Mouse (Mus musculus) lung, postnatal 0 days (tissue): Measurements from ENCODE around the gene Grk6. TPM values are rescaled to one million over a fixed set of nuclear protein-coding genes. Genes with fewer than 3 reads are reported as not detected.
A peak's percentile ranks its signal among the peaks of the same experiment; 100 is the strongest.

Experiments used
- ATAC-seq: fragments of 200-750 bp; cut with Nextera tagmentation; 2 replicates; pipeline ENCODE4 v1.8.0; 2017; ENCODE audit warnings: moderate library complexity
- DNase-seq: peaks from one replicate; pipeline ENCODE4 v3.0.0-alpha.2; 2016; ENCODE audit warnings: low spot score
- H3K27ac ChIP-seq: fragments of 300-500 bp; sonication (generic); 2 replicates; pipeline ENCODE4 v1.5.1; 2014; ENCODE audit warnings: antibody characterized with exemption, mild to moderate bottlenecking, low read length, mixed read lengths
- H3K27me3 ChIP-seq: fragments of 300-500 bp; sonication (generic); replicated peaks from 2 replicates; pipeline ENCODE4 v1.6.1; 2014; ENCODE audit warnings: low read length, mixed read lengths; ENCODE audit not compliant: insufficient read depth
- H3K36me3 ChIP-seq: fragments of 300-500 bp; sonication (generic); 2 replicates; pipeline ENCODE4 v1.6.1; 2014; ENCODE audit warnings: low read length, mixed read lengths; ENCODE audit not compliant: insufficient read depth
- H3K4me1 ChIP-seq: fragments of 300-500 bp; sonication (generic); 2 replicates; pipeline ENCODE4 v1.6.1; 2014; ENCODE audit warnings: antibody characterized with exemption, low read depth, low read length, mixed read lengths; ENCODE audit not compliant: insufficient read depth
- H3K4me2 ChIP-seq: fragments of 300-500 bp; sonication (generic); replicated peaks from 2 replicates; pipeline ENCODE4 v1.6.1; 2014; ENCODE audit warnings: low read depth, mild to moderate bottlenecking, low read length, moderate library complexity, mixed read lengths
- H3K4me3 ChIP-seq: fragments of 300-500 bp; sonication (generic); 2 replicates; pipeline ENCODE4 v1.5.1; 2014; ENCODE audit warnings: low read depth, low read length
- H3K9ac ChIP-seq: fragments of 300-500 bp; sonication (generic); replicated peaks from 2 replicates; pipeline ENCODE4 v1.6.1; 2014; ENCODE audit warnings: low read depth, mild to moderate bottlenecking
- H3K9me3 ChIP-seq: fragments of 300-500 bp; sonication (generic); 2 replicates; pipeline ENCODE4 v1.6.1; 2016; ENCODE audit warnings: low read length, mixed read lengths
- CTCF ChIP-seq: IDR thresholded peaks from 2 replicates; pipeline ENCODE4 v1.5.1; 2016; ENCODE audit warnings: antibody characterized with exemption, mild to moderate bottlenecking
- EP300 ChIP-seq: IDR thresholded peaks from 2 replicates; pipeline ENCODE4 v1.6.1; 2016; ENCODE audit warnings: antibody characterized with exemption, mild to moderate bottlenecking, control low read depth
- WGBS: fragments of 180-500 bp; shearing (Covaris S2); extraction: QIAGEN DNeasy Blood & Tissue Kit; methylation state at CpG from one replicate; pipeline ENCODE4 v1.1.7; 2014; 5-methylcytosine and 5-hydroxymethylcytosine counted together
- microRNA-seq: library from miRNA; unstranded; fragments of <30 nt; microRNA quantifications from one replicate; pipeline ENCODE4, GENCODE M21; 2016
- polyA plus RNA-seq: library from polyadenylated mRNA; unstranded; fragments of >200 nt; fragmentation: Nextera tagmentation; extraction: Ambion mirVana; gene quantifications from 2 replicates; pipeline ENCODE4 v1.2.1, GENCODE M21; 2015

Gene Grk6
- polyA plus RNA-seq, 1 experiment from 2014 or later, result 20.4 TPM

DNA sequence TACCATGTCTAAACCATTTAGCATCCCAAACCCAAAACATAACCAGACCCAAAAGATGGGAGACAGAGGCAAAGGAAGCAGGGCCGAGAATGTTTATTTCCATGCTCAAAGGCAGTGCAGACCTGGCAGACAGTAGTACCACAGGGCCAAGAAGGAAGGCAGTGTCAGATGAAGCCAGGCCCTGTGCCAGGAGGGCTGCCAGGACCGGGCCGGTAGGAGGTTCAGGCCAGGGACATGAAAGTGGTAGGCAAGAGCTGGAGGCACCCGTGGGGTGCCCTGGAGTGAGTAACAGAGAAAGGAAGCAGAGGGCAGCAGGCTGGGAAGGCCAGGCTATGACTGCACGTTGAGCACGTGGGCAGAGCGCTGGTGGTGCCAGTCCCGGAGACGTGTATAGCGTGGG, 61.8 kb downstream of the Grk6 start:
- no peak overlapping the region for H3K4me2 ChIP-seq
- no peaks in the 10 kb centered on the region; the same call in 1 of the 2 replicates for H3K27me3 ChIP-seq
- peaks cover 13% of the 10 kb centered on the region for H3K4me1 ChIP-seq
- H3K9me3 ChIP-seq, result no peaks in the 10 kb centered on the region
- no peak overlapping the region for H3K27ac ChIP-seq
- TF ChIP-seq EP300, result no peak
- no peak for TF ChIP-seq CTCF
- H3K9ac ChIP-seq, result no peak overlapping the region
- DNase-seq (no peak), ATAC-seq (no peak)
- 88% methylated on average over 10 of the region's 10 CpGs for WGBS
- no peak overlapping the region for H3K4me3 ChIP-seq
- H3K36me3 ChIP-seq, result peaks cover 24% of the 10 kb centered on the region

DNA sequence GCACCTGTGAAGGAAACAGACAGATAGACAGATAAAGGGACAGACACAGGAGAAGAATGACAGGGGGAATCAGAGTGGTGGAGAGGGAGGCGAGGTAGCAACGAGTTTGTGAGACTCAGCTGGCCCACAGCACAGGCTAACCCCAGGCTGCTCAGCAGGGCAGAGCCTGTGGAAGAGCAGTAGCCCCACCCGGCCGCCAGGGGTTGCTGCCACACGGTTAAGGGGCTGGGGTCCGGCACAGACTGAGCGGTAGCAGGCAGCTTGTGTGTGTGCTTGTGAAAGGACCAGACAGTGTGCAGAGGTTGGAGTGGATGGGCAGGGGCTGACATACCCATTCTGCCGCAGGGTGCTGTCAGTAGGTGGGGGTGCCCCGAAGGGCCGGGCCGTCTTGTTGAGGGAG, 63.0 kb downstream of the Grk6 start:
- ATAC-seq, result no peak
- 67% methylated on average over 10 of the region's 11 CpGs for WGBS
- DNase-seq, result no peak
- Histone ChIP-seq H3K4me2 (no peak overlapping the region), H3K9ac (no peak overlapping the region), H3K4me1 (peaks cover 21% of the 10 kb centered on the region), H3K27me3 (no peaks in the 10 kb centered on the region; the same call in 1 of the 2 replicates), H3K36me3 (peaks cover 24% of the 10 kb centered on the region; the same call in 1 of the 2 replicates), H3K9me3 (no peaks in the 10 kb centered on the region), H3K27ac (no peak overlapping the region), H3K4me3 (no peak overlapping the region)
- TF ChIP-seq EP300 (no peak), CTCF (peak; percentile 32; the same call in 1 of the 2 replicates)

DNA sequence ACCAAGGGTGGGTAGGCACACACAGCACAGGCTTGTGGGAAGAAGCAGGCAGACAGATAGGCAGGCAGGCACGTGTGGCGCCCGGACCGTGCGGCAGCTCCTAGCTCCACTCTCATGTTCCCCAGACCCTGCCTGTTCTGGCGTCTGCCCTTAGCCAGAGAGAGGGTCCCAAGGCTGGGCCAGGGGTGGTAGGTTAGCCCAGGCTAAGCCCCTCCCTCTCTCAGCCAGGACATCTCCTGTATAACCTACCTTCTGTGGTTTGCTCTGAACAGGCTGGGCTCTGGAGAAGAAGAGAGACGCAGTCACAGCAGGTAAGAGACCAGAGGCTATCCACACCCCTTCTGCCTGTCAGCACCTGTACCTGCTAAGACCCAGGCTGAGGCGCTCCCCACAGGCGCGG, 63.7 kb downstream of the Grk6 start:
- Histone ChIP-seq H3K9me3 (no peaks in the 10 kb centered on the region), H3K9ac (no peak overlapping the region), H3K36me3 (peaks cover 24% of the 10 kb centered on the region; the same call in 1 of the 2 replicates), H3K4me3 (no peak overlapping the region), H3K4me2 (no peak overlapping the region), H3K27ac (no peak overlapping the region), H3K4me1 (peaks cover 21% of the 10 kb centered on the region), H3K27me3 (no peaks in the 10 kb centered on the region; the same call in 1 of the 2 replicates)
- DNase-seq (no peak), ATAC-seq (no peak)
- TF ChIP-seq EP300, result no peak
- TF ChIP-seq CTCF, result no peak
- 94% methylated on average over 10 of the region's 10 CpGs for WGBS

- Histone ChIP-seq H3K27me3 (no peaks in the 10 kb centered on the region), H3K36me3 (peaks cover 13% of the 10 kb centered on the region; the same call in 1 of the 2 replicates), H3K27ac (peak overlapping the region; percentile 90), H3K4me1 (peaks cover 21% of the 10 kb centered on the region), H3K4me2 (0 out of 2 replicates have a peak overlapping the region, but pooled peaks have one; percentile 6), H3K9ac (no peak overlapping the region), H3K4me3 (no peak overlapping the region), H3K9me3 (no peaks in the 10 kb centered on the region)
- WGBS, result 29% methylated on average over 3 of the region's 3 CpGs
- no peak for DNase-seq
- peak; percentile 31 for ATAC-seq
- TF ChIP-seq CTCF (no peak), EP300 (0 out of 2 replicates have a peak, but pooled peaks have one; percentile 56)
Measured at GRCm38 (mm10) chr13:55510332-55510667, 65.4 kb downstream of the Grk6 start.

Small RNAs within 50 kb of the gene (microRNA-seq; reads per million reads assigned to microRNA genes)
- gene Mir6943 (not detected), gene Mir6944 (1.2 reads per million), gene Mir6945 (not detected)

Other genes starting within 250 kb of the Grk6 start
- gene Nsd1, start 235.3 kb upstream of the Grk6 start, polyA plus RNA-seq, result 52.4 and 55.7 TPM in 2 replicates
- gene Prelid1, start 124.6 kb upstream of the Grk6 start, polyA plus RNA-seq, result 283 and 307 TPM in 2 replicates
- 60.4 and 69.9 TPM in 2 replicates for gene Rab24, start 123.1 kb upstream of the Grk6 start, polyA plus RNA-seq
- gene Mxd3, start 115.2 kb upstream of the Grk6 start, polyA plus RNA-seq, result 3.1 and 5.0 TPM in 2 replicates
- 63.6 and 66.5 TPM in 2 replicates for gene Lman2, start 82.3 kb upstream of the Grk6 start, polyA plus RNA-seq
- 2.7 and 2.8 TPM in 2 replicates for gene Rgs14, start 75.3 kb upstream of the Grk6 start, polyA plus RNA-seq
- not detected in 2 replicates for gene Slc34a1, start 46.9 kb upstream of the Grk6 start, polyA plus RNA-seq
- gene Pfn3, start 29.8 kb upstream of the Grk6 start, polyA plus RNA-seq, result not detected in 2 replicates
- gene F12, start 18.3 kb upstream of the Grk6 start, polyA plus RNA-seq, result not detected in 2 replicates
- 0.17 and 0.45 TPM in 2 replicates for gene Prr7, start 19.2 kb downstream of the Grk6 start, polyA plus RNA-seq
- 43.0 and 50.6 TPM in 2 replicates for gene Dbn1, start 43.0 kb downstream of the Grk6 start, polyA plus RNA-seq
- 109 and 111 TPM in 2 replicates for gene Pdlim7, start 68.6 kb downstream of the Grk6 start, polyA plus RNA-seq
- 8.1 and 9.1 TPM in 2 replicates for gene Dok3, start 84.2 kb downstream of the Grk6 start, polyA plus RNA-seq
- gene Ddx41, start 91.6 kb downstream of the Grk6 start, polyA plus RNA-seq, result 35.3 and 36.8 TPM in 2 replicates
- gene Fam193b, start 126.0 kb downstream of the Grk6 start, polyA plus RNA-seq, result 23.1 and 27.4 TPM in 2 replicates
- 112 and 113 TPM in 2 replicates for gene Tmed9, start 128.7 kb downstream of the Grk6 start, polyA plus RNA-seq
- 20.6 and 22.1 TPM in 2 replicates for gene B4galt7, start 154.8 kb downstream of the Grk6 start, polyA plus RNA-seq
- 47.4 and 50.4 TPM in 2 replicates for gene Caml, start 177.9 kb downstream of the Grk6 start, polyA plus RNA-seq
- gene Ddx46, start 190.0 kb downstream of the Grk6 start, polyA plus RNA-seq, result 18.1 and 18.2 TPM in 2 replicates
- gene B230219D22Rik, start 248.1 kb downstream of the Grk6 start, polyA plus RNA-seq, result 33.9 and 42.1 TPM in 2 replicates